Mouse (Mus musculus) cortical plate, adult 2 months (tissue): Measurements from ENCODE around the gene Dhdh. TPM values are rescaled to one million over a fixed set of nuclear protein-coding genes. Genes with fewer than 3 reads are reported as not detected.
"Not testable (repeated sequence)": the region's sequence is repeated elsewhere in the genome, so short reads cannot be mapped to it uniquely, and the experiment has no call there.

Source experiments
- H3K27ac ChIP-seq: fragments of 200-500 bp; 2 replicates; pipeline ENCODE4 v1.5.1; 2012; ENCODE audit warnings: low read length, control low read depth, inconsistent platforms; ENCODE audit not compliant: insufficient read depth
- H3K4me1 ChIP-seq: fragments of 200-500 bp; 2 replicates; pipeline ENCODE4 v1.6.1; 2011; ENCODE audit warnings: low read length; ENCODE audit not compliant: control insufficient read depth, insufficient read depth
- H3K4me3 ChIP-seq: fragments of 200-500 bp; 2 replicates; pipeline ENCODE4 v1.5.1; 2011; ENCODE audit warnings: mild to moderate bottlenecking, low read length, control low read depth; ENCODE audit not compliant: insufficient read depth
- CTCF ChIP-seq: fragments of 200-500 bp; IDR thresholded peaks from 2 replicates; pipeline ENCODE4 v1.5.1; 2011; ENCODE audit warnings: mild to moderate bottlenecking, control low read depth, low read length; ENCODE audit not compliant: insufficient read depth; ENCODE audit errors: extremely low read depth
- POLR2A ChIP-seq: fragments of 200-500 bp; IDR thresholded peaks from 2 replicates; pipeline ENCODE4 v1.6.1; 2011; ENCODE audit warnings: mild to moderate bottlenecking, low read length, control low read depth; ENCODE audit not compliant: insufficient read depth; ENCODE audit errors: extremely low read depth
- polyA plus RNA-seq: library from polyadenylated mRNA; depleted of rRNA; stranded (reverse); fragments of >200 nt; gene quantifications from 2 replicates; pipeline ENCODE4 v1.2.3, GENCODE M21; 2012

Dhdh gene
- polyA plus RNA-seq, 1 experiment: 5.9 TPM

DNA sequence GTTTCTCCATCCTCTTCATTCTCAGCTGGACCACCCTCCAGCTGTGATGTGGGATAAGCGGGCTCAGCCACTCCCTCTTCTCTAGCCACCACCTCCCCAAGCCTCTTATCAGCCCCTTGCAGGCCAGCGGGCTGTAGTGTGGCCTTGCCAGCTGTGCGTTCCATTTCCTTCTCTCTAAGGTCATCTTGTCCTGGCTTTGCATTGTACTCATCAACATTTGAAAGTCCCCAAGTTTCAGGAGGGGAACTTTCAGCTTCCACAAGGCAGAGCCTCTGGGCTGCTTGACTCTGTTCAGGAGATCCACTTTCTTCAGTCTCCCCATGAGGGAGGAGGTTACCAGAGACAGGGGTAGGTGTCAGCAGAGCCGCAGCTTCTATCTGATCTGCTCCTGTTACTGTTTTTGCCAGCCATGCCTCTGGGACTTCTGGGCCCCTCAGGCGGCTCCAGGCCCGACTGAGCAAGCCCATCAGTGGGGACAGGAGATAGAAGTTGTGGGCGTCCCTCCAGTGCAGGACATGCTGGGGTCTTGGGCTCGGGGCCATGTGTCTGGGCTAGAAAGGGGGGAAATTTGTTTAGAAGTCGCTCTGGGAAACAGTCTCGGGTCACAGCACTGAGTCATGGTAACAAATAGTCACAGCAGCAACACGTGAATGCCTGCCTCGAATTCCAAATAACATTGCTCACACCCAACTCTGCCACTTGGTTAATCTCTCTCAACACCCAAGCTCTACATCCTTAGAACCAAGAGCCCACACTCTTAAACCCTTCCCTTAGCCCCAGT is 36.4 kb upstream of the Dhdh start:
- TF ChIP-seq POLR2A: no peak
- no peak for TF ChIP-seq CTCF
- Histone ChIP-seq H3K27ac (peak overlapping the region; percentile 92; the same call in 1 of the 2 replicates), H3K4me1 (peaks cover 7% of the 10 kb centered on the region; the same call in 1 of the 2 replicates), H3K4me3 (peak overlapping the region; percentile 78)

DNA sequence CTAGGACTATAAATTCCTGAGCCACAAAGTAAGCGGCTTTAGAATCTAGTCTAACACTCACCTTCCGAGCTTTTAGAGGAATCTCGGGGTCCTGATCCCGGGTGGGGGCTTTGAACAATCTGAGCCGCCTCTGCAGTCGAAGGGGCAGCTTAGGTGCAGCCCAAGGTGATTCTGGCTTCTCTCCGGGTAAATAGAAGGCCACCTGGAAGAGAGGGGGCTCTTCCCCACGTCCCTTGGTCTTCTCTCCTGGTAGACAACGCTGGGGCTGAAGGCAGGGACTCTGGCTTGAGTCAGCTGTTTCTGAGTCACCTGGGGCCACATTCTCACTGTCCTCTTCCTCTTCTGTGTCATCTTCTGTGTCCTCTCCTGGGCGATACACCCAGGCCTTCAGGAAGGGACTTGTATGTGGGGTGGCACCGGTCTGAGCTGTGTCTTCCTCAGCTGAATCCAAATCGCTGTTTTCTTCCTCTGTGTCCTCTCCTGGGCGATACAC is 35.1 kb upstream of the Dhdh start:
- Histone ChIP-seq H3K4me3 (no peak overlapping the region), H3K4me1 (peaks cover 7% of the 10 kb centered on the region; the same call in 1 of the 2 replicates)

DNA sequence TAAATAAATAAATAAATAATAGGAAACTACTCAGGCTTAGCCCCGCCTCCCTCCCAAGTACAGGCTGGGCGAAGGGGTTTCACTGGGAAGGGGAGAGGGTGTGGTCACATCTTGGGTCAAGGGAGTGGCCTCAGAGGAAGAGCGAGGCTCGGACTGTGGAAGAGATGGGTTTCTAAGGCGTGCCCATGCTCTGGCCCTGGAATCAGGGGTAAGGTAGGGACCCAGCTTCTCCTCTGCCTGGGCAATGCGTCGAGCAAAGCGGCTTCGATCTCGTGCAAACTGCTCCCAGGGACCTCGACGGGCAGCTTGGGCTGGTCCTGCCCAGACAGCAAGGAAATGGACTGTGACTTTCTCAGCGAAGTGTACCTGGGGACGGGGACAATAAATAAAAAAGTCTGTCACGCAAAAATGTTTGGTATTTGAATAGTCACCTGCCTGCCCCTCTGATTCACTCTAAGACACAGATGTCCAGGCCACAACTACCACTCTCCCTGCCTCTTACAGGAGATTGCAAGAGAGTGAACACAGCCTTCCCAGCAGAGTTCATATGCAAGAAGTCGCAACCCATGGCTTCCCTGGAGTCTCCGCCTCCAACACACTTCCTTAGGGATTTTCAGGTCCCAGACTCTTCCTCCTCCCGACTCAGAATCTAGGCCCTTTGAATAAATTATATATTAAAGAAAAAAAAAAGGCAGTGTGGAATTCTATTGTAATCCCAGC is 34.5 kb upstream of the Dhdh start:
- Histone ChIP-seq H3K4me1 (peaks cover 7% of the 10 kb centered on the region; the same call in 1 of the 2 replicates), H3K4me3 (no peak overlapping the region), H3K27ac (no peak overlapping the region)
- TF ChIP-seq CTCF (no peak), POLR2A (no peak)

More for the DNA sequence above, 35.1 kb upstream of the Dhdh start:
- H3K27ac ChIP-seq: no peak overlapping the region
- TF ChIP-seq CTCF (no peak), POLR2A (no peak)

DNA sequence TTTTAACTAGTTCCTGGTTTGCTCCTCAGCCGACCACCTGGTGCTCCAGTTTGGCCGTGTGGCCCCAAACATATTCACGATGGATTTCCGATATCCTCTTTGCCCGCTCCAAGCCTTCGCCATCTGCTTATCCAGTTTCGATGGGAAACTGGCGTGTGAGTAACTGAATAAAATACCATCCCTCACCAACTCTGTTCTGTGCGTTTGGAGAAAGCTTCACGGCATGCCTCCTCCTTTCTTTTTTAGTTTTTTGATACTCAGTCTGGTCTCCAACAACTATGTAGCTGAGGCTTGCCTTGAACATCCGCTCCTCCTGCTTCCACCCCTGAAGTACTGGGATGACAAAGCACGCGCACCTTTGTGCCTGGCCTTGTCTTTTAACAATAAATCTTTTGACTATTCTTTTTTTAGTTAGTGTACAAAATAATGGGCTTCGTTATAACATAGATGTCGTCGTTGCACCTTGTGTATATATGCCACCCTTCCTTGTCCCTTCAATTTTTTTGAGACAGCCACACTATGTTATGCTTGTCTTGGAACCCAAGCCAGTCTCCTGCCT is 33.7 kb upstream of the Dhdh start:
- peak overlapping the region; percentile 32 for H3K4me3 ChIP-seq
- no peak overlapping the region for H3K27ac ChIP-seq
- no peak for TF ChIP-seq POLR2A
- no peak for TF ChIP-seq CTCF
- peaks cover 7% of the 10 kb centered on the region; the same call in 1 of the 2 replicates for H3K4me1 ChIP-seq

DNA sequence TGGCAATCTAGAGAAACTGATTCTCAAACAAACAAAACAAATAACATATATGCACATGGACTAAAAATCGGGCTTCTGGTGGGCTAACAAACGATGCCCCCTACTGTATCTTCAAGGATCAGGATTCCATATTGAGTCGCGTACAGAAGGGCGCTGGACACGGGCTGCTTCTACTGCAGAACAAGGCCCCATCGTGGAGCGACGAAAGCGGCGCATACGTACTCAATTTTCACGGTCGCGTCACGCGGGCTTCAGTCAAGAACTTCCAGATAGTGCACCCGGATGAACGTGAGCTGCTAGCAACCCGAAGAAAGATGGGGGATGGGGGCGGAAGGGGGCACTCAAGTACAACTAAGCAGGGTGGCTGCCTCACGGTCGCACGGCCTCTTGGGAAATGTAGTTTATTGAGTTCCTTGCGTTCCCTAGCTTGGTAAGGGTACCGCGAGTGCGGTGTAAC is 33.2 kb upstream of the Dhdh start:
- Histone ChIP-seq H3K4me3 (peak overlapping the region; percentile 32), H3K4me1 (peaks cover 7% of the 10 kb centered on the region; the same call in 1 of the 2 replicates), H3K27ac (no peak overlapping the region)
- peak; percentile 67; the same call in 1 of the 2 replicates for TF ChIP-seq POLR2A
- no peak for TF ChIP-seq CTCF

DNA sequence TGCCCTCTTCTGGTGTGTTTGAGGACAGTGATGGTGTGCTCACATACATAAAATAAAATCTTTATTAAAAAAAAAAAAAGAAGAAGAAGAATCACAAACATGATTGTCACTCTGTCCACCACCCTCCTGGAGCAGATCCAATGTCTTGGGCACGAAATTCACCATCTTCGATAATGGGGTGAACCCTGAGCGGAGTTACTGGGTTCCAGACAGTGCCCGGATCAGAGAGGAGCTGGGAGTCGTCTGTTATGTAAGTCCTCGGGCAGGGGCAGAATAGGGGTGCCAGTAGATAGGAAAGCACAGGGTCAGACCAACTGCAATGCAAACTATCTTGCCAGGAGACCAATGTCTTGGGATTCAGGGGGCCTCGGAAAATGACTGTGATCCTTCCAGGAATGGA is 32.0 kb upstream of the Dhdh start:
- Histone ChIP-seq H3K27ac (no peak overlapping the region), H3K4me1 (peaks cover 7% of the 10 kb centered on the region; the same call in 1 of the 2 replicates), H3K4me3 (no peak overlapping the region)
- no peak for TF ChIP-seq CTCF
- TF ChIP-seq POLR2A: no peak

DNA sequence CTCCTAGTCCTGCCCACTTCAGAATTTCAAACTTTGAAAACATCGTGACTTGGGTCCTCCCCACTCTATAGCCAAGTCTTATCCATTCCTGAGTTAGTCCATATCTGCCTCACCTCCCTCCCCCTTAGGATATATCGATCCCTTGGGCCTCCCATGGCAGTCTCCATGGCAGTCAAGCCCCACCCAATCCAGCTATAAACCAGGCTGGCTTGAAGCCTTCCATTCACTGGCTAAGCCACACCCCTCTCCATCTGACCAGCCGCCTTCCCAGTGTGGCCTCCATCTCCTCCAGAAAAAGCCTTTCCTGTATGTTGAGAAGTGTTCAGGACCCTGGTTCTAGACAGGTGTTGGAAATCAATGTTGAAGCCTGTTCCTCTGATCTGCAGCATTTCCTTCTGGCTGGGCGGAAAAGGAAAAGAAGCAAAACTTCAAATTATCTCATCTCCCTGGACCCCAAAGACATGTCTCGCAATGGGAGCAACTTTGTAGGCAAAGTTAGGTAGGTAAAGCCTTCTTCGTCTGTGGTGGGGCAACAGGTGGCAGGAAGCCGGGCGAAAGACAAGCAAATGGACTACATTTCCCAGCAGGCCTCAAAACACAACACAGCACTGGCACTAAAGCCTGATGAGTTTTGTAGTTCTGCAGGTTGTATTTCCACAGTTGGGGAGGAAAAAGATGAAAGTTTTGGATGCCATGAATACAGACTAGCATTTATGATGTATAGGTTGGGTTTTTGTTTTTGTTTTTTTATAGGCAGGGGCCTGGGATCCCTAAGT is 30.9 kb upstream of the Dhdh start:
- TF ChIP-seq POLR2A (no peak), CTCF (no peak)
- no peak overlapping the region for H3K27ac ChIP-seq
- H3K4me3 ChIP-seq: no peak overlapping the region
- H3K4me1 ChIP-seq: 0 out of 2 replicates have a peak, but pooled peaks cover 3% of the 10 kb centered on the region

DNA sequence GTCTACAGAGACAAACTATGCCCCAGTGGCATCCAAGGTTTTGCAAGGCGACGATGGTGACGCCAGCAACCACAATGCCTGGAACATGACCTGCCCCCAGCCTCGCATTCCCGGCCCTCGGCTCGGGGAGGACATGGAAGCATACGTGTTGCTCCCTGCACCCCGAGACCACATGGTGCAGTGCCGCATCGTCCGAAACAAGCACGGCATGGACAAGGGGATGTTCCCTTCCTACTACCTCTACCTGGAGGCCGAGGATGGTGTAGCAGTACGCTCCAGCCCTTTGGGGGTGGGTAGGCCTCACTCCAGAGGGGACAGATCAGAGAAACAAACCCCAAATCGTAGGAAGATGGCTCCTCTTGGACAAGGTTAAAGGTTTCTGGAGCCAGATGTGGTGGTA is 30.0 kb upstream of the Dhdh start:
- Histone ChIP-seq H3K4me3 (no peak overlapping the region), H3K27ac (no peak overlapping the region), H3K4me1 (0 out of 2 replicates have a peak, but pooled peaks cover 1% of the 10 kb centered on the region)
- TF ChIP-seq CTCF (no peak), POLR2A (no peak)

DNA sequence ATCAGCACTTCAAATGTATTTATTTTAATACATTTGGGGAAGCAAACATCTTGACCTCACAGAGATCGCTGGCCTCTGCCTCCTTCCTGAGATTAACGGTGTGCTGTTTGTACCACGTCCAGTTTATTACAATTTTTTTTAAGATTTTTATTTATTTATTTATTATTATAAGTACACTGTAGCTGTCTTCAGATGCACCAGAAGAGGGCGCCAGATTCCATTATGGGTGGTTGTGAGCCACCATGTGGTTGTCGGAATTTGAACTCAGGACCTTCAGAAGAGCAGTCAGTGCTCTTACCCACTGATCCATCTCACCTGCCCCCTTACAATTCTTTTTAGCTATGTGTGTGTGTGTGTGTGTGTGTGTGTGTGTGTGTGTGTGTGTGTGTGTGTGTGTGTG is 28.2 kb upstream of the Dhdh start:
- 0 out of 2 replicates have a peak, but pooled peaks have one; percentile 1 for TF ChIP-seq CTCF
- not testable (repeated sequence) for H3K4me3 ChIP-seq, H3K27ac ChIP-seq, H3K4me1 ChIP-seq
